ENCODE assay signal across 11 mouse cellular contexts in the genomic region with DNA sequence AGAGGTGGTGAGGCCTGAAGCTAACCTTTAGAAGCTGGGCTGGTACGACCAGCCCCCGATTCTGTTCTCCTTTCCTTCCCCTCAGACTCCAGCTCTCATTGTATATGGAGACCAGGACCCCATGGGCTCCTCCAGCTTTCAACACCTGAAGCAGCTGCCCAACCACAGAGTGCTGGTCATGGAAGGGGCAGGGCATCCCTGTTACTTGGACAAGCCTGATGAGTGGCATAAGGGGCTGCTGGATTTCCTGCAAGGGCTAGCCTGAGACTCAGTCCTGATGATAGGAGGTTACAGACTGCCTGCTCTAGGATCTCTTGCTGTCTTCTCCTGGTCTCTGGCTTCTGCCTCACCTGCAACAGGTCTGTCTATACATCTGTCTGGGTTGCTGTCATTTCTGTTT. TPM values are rescaled to one million over a fixed set of nuclear protein-coding genes. Genes with fewer than 3 reads are reported as not detected.
A peak's percentile ranks its signal among the peaks of the same experiment; 100 is the strongest.
DNase-seq lines count a peak whose midpoint lies in the region; ATAC-seq and TF ChIP-seq lines count a peak whose summit lies in the region.
"Had no signal": no experiment of that assay in that cellular context is flagged by ENCODE, and none has a peak within 500 bp of the region (broad histone marks: within the 10 kb centered on the region; RNA-seq: fewer than 3 reads in every experiment).

No protein-coding gene starts in this region.

- peak overlapping the region; percentile 98 for H3K27ac ChIP-seq in forebrain, embryonic 10.5 days
- H3K27ac ChIP-seq in forebrain, embryonic 16.5 days (ENCODE audit: low read length) = no peak overlapping the region
- peak overlapping the region; percentile 42 for H3K27ac ChIP-seq in kidney, adult 2 months (ENCODE audit: insufficient read depth, low read depth, low read length)
- 0 out of 2 replicates have a peak overlapping the region, but pooled peaks have one; percentile 48 for H3K27ac ChIP-seq in ES-Bruce4 (ENCODE audit: insufficient read depth, low read length)
- H3K27ac ChIP-seq in limb, embryonic 13.5 days = no peak overlapping the region

- no peak overlapping the region for H3K9ac ChIP-seq in forebrain, embryonic 16.5 days (replicated peaks; ENCODE audit: low read depth, low read length)
- H3K9ac ChIP-seq in ES-Bruce4 (ENCODE audit: low read depth, poor library complexity, severe bottlenecking) = no peak overlapping the region
- 0 out of 2 replicates have a peak overlapping the region, but pooled peaks have one; percentile 35 for H3K9ac ChIP-seq in limb, embryonic 13.5 days

- DNase-seq in forebrain, embryonic 10.5 days (ENCODE audit: extremely low spot score, low spot score) = no peak
- DNase-seq in kidney, adult 2 months = no peak
- no peak for DNase-seq in kidney, adult 18-20 months
- no peak for DNase-seq in thymus, adult 18-20 months
- no peak for DNase-seq in layer of hippocampus, postnatal 25 days (ENCODE audit: extremely low spot score in 1 of 2, low spot score in 1 of 2)
- DNase-seq: heart, postnatal 4 days; kidney, adult 11 months; lung, adult 2 months had no signal

- no peak for TF ChIP-seq CTCF in kidney, adult 2 months (conservative IDR thresholded peaks at IDR 0.05; ENCODE audit: insufficient read depth, insufficient read length, low read depth, low read length)
- TF ChIP-seq CTCF in ES-Bruce4 (IDR thresholded peaks at IDR 0.05; ENCODE audit: low read depth, low read length) = no peak

- WGBS in forebrain, embryonic 10.5 days = 59% methylated on average over 2 of the region's 2 CpGs
- WGBS in forebrain, embryonic 16.5 days = 67% methylated on average over 2 of the region's 2 CpGs
- 64% methylated on average over 2 of the region's 2 CpGs for WGBS in kidney, adult 2 months
- 57% methylated on average over 2 of the region's 2 CpGs for WGBS in limb, embryonic 13.5 days

- H3K4me2 ChIP-seq in forebrain, embryonic 16.5 days (ENCODE audit: low read length) = no peak overlapping the region
- H3K4me2 ChIP-seq in limb, embryonic 13.5 days (replicated peaks) = no peak overlapping the region

- no peaks in the 10 kb centered on the region for H3K9me3 ChIP-seq in forebrain, embryonic 10.5 days
- H3K9me3 ChIP-seq in forebrain, embryonic 16.5 days (ENCODE audit: control insufficient read depth, low read length) = no peaks in the 10 kb centered on the region
- no peaks in the 10 kb centered on the region for H3K9me3 ChIP-seq in ES-Bruce4 (replicated peaks; ENCODE audit: control insufficient read depth, insufficient read depth, low read length, poor library complexity, severe bottlenecking)
- no peaks in the 10 kb centered on the region for H3K9me3 ChIP-seq in limb, embryonic 13.5 days

- peak overlapping the region; percentile 93 for H3K4me3 ChIP-seq in forebrain, embryonic 10.5 days
- H3K4me3 ChIP-seq in forebrain, embryonic 16.5 days (replicated peaks; ENCODE audit: low read length) = no peak overlapping the region
- H3K4me3 ChIP-seq in kidney, adult 2 months (ENCODE audit: insufficient read depth, low read depth, low read length) = no peak overlapping the region
- no peak overlapping the region for H3K4me3 ChIP-seq in ES-Bruce4 (ENCODE audit: low read depth, low read length)
- no peak overlapping the region for H3K4me3 ChIP-seq in limb, embryonic 13.5 days

- H3K27me3 ChIP-seq in forebrain, embryonic 10.5 days (ENCODE audit: poor library complexity, severe bottlenecking) = peaks cover 10% of the 10 kb centered on the region; the same call in 1 of the 2 replicates
- no peaks in the 10 kb centered on the region for H3K27me3 ChIP-seq in forebrain, embryonic 16.5 days (replicated peaks; ENCODE audit: control insufficient read depth, insufficient read depth, low read length)
- H3K27me3 ChIP-seq in kidney, adult 2 months (replicated peaks; ENCODE audit: control insufficient read depth, insufficient read depth, low read length) = no peaks in the 10 kb centered on the region
- no peaks in the 10 kb centered on the region for H3K27me3 ChIP-seq in ES-Bruce4 (ENCODE audit: control insufficient read depth, insufficient read depth, low read length, poor library complexity, severe bottlenecking)
- no peaks in the 10 kb centered on the region for H3K27me3 ChIP-seq in limb, embryonic 13.5 days

- no peak for TF ChIP-seq POLR2A in kidney, adult 2 months (IDR thresholded peaks at IDR 0.05; ENCODE audit: low read depth, low read length)
- TF ChIP-seq POLR2A in ES-Bruce4 (IDR thresholded peaks at IDR 0.05; ENCODE audit: insufficient read depth, low read length) = no peak

- peaks cover 9% of the 10 kb centered on the region for H3K36me3 ChIP-seq in forebrain, embryonic 10.5 days (replicated peaks)
- no peaks in the 10 kb centered on the region for H3K36me3 ChIP-seq in forebrain, embryonic 16.5 days (ENCODE audit: control insufficient read depth, insufficient read depth)
- no peaks in the 10 kb centered on the region for H3K36me3 ChIP-seq in kidney, adult 2 months (ENCODE audit: control insufficient read depth, insufficient read depth, low read length)
- H3K36me3 ChIP-seq in ES-Bruce4 (ENCODE audit: control insufficient read depth, insufficient read depth, low read length, poor library complexity, severe bottlenecking) = no peaks in the 10 kb centered on the region
- H3K36me3 ChIP-seq in limb, embryonic 13.5 days = 0 out of 2 replicates have a peak, but pooled peaks cover 3% of the 10 kb centered on the region

- no peak for ATAC-seq in forebrain, embryonic 16.5 days
- ATAC-seq in limb, embryonic 13.5 days (ENCODE audit: low FRiP score, low read depth) = no peak

- TF ChIP-seq EP300 in ES-Bruce4 (IDR thresholded peaks at IDR 0.05; ENCODE audit: insufficient read depth, low read depth, low read length) = no peak

- H3K4me1 ChIP-seq in forebrain, embryonic 10.5 days = peaks cover 94% of the 10 kb centered on the region
- H3K4me1 ChIP-seq in forebrain, embryonic 16.5 days (replicated peaks; ENCODE audit: control insufficient read depth, insufficient read depth, low read length) = peaks cover 51% of the 10 kb centered on the region
- H3K4me1 ChIP-seq in kidney, adult 2 months (ENCODE audit: control insufficient read depth, insufficient read depth, low read length) = peaks cover 25% of the 10 kb centered on the region
- H3K4me1 ChIP-seq in ES-Bruce4 (ENCODE audit: control insufficient read depth, insufficient read depth, low read length) = peaks cover 12% of the 10 kb centered on the region
- H3K4me1 ChIP-seq in limb, embryonic 13.5 days = peaks cover 84% of the 10 kb centered on the region

RNA-seq across cellular contexts. Expression of a gene that starts 1.2 kb away (rescaled TPM):
- 337 and 351 TPM in 2 replicates for polyA plus RNA-seq in forebrain, embryonic 10.5 days (2016; fragmentation: Nextera tagmentation; extraction: Ambion mirVana)
- 221 and 249 TPM in 2 replicates for polyA plus RNA-seq in forebrain, embryonic 16.5 days (2015; fragmentation: Nextera tagmentation; extraction: Ambion mirVana)
- 90.3 and 115 TPM in 2 replicates for polyA plus RNA-seq in kidney, adult 2 months (2012; rRNA removed)
- 99.2 and 115 TPM in 2 replicates for polyA plus RNA-seq in ES-Bruce4 (2011; ENCODE audit: insufficient read depth, insufficient read length, low read depth, missing spikeins)
- polyA plus RNA-seq in limb, embryonic 13.5 days (2015; fragmentation: Nextera tagmentation; extraction: Ambion mirVana) = 129 and 137 TPM in 2 replicates
- 100 to 1,000 TPM; 178 to 202 TPM for total RNA-seq in layer of hippocampus, postnatal 25 days (2021)

RNA-seq across cellular contexts. Expression of a gene that starts 4.4 kb away (rescaled TPM):
- polyA plus RNA-seq in forebrain, embryonic 10.5 days (2016; fragmentation: Nextera tagmentation; extraction: Ambion mirVana) = 40.7 and 42.8 TPM in 2 replicates
- 72.3 and 81.9 TPM in 2 replicates for polyA plus RNA-seq in forebrain, embryonic 16.5 days (2015; fragmentation: Nextera tagmentation; extraction: Ambion mirVana)
- 137 and 146 TPM in 2 replicates for polyA plus RNA-seq in kidney, adult 2 months (2012; rRNA removed)
- polyA plus RNA-seq in ES-Bruce4 (2011; ENCODE audit: insufficient read depth, insufficient read length, low read depth, missing spikeins) = 35.1 and 35.5 TPM in 2 replicates
- polyA plus RNA-seq in limb, embryonic 13.5 days (2015; fragmentation: Nextera tagmentation; extraction: Ambion mirVana) = 73.3 and 75.5 TPM in 2 replicates
- 10 to 100 TPM; 38.2 to 41.5 TPM for total RNA-seq in layer of hippocampus, postnatal 25 days (2021)

RNA-seq across cellular contexts. Expression of a gene that starts 4.6 kb away (rescaled TPM):
- 4.4 and 6.0 TPM in 2 replicates for polyA plus RNA-seq in forebrain, embryonic 10.5 days (2016; fragmentation: Nextera tagmentation; extraction: Ambion mirVana)
- polyA plus RNA-seq in forebrain, embryonic 16.5 days (2015; fragmentation: Nextera tagmentation; extraction: Ambion mirVana) = 6.2 and 7.7 TPM in 2 replicates
- 470 and 526 TPM in 2 replicates for polyA plus RNA-seq in kidney, adult 2 months (2012; rRNA removed)
- polyA plus RNA-seq in ES-Bruce4 (2011; ENCODE audit: insufficient read depth, insufficient read length, low read depth, missing spikeins) = 6.7 and 7.5 TPM in 2 replicates
- 20.1 and 20.5 TPM in 2 replicates for polyA plus RNA-seq in limb, embryonic 13.5 days (2015; fragmentation: Nextera tagmentation; extraction: Ambion mirVana)
- 10 to 100 TPM in 1 of 2 experiments, 1 to 10 TPM in 1; 9.9 to 12.6 TPM for total RNA-seq in layer of hippocampus, postnatal 25 days (2021)

RNA-seq across cellular contexts. Expression of a gene that starts 13.8 kb away (rescaled TPM):
- 45.6 and 51.3 TPM in 2 replicates for polyA plus RNA-seq in forebrain, embryonic 10.5 days (2016; fragmentation: Nextera tagmentation; extraction: Ambion mirVana)
- polyA plus RNA-seq in forebrain, embryonic 16.5 days (2015; fragmentation: Nextera tagmentation; extraction: Ambion mirVana) = 31.5 and 31.7 TPM in 2 replicates
- polyA plus RNA-seq in kidney, adult 2 months (2012; rRNA removed) = 141 and 154 TPM in 2 replicates
- 33.9 and 36.0 TPM in 2 replicates for polyA plus RNA-seq in ES-Bruce4 (2011; ENCODE audit: insufficient read depth, insufficient read length, low read depth, missing spikeins)
- polyA plus RNA-seq in limb, embryonic 13.5 days (2015; fragmentation: Nextera tagmentation; extraction: Ambion mirVana) = 48.2 and 51.2 TPM in 2 replicates
- total RNA-seq in layer of hippocampus, postnatal 25 days (2021) = 10 to 100 TPM; 12.6 to 13.1 TPM

RNA-seq across cellular contexts. Expression of a gene that starts 13.8 kb away (rescaled TPM):
- polyA plus RNA-seq in forebrain, embryonic 10.5 days (2016; fragmentation: Nextera tagmentation; extraction: Ambion mirVana) = 0.10 and 0.27 TPM in 2 replicates
- polyA plus RNA-seq in forebrain, embryonic 16.5 days (2015; fragmentation: Nextera tagmentation; extraction: Ambion mirVana) = 0.48 and 0.72 TPM in 2 replicates
- 0.07 TPM in 1 of 2 replicates, not detected in the other for polyA plus RNA-seq in kidney, adult 2 months (2012; rRNA removed)
- polyA plus RNA-seq in ES-Bruce4 (2011; ENCODE audit: insufficient read depth, insufficient read length, low read depth, missing spikeins) = 0.30 and 0.44 TPM in 2 replicates
- 0.57 and 1.0 TPM in 2 replicates for polyA plus RNA-seq in limb, embryonic 13.5 days (2015; fragmentation: Nextera tagmentation; extraction: Ambion mirVana)
- 10 to 100 TPM; 14.0 to 14.7 TPM for total RNA-seq in layer of hippocampus, postnatal 25 days (2021)

Comparison
In these comparisons a context has a peak if more than half of its experiments do, and no peak if none do; other contexts are left out.
1. H3K27ac ChIP-seq: peak in forebrain, embryonic 10.5 days (single experiment), kidney, adult 2 months (single experiment) and ES-Bruce4 (single experiment); none in forebrain, embryonic 16.5 days (single experiment) and limb, embryonic 13.5 days (single experiment).
2. RNA of a gene that starts 4.6 kb away (polyA plus RNA-seq): 470 to 526 TPM in kidney, adult 2 months; 20.1 to 20.5 TPM in limb, embryonic 13.5 days, 6.2 to 7.7 TPM in forebrain, embryonic 16.5 days, 6.7 to 7.5 TPM in ES-Bruce4 and 4.4 to 6.0 TPM in forebrain, embryonic 10.5 days; every median in the first group is over 10 times any median in the second.